Mouse (Mus musculus) ES-Bruce4 (cell line): ENCODE measurements around the gene Rbak. TPM values are rescaled to one million over a fixed set of nuclear protein-coding genes. Genes with fewer than 3 reads are reported as not detected.

Source experiments
- H3K27ac ChIP-seq: 2 replicates; pipeline ENCODE4 v1.5.1; 2012; ENCODE audit warnings: low read length, inconsistent platforms; ENCODE audit not compliant: insufficient read depth
- H3K27me3 ChIP-seq: 2 replicates; pipeline ENCODE4 v1.6.1; 2012; ENCODE audit warnings: mild to moderate bottlenecking, low read length, inconsistent platforms; ENCODE audit not compliant: control insufficient read depth, poor library complexity, insufficient read depth, severe bottlenecking
- H3K36me3 ChIP-seq: 2 replicates; pipeline ENCODE4 v1.6.1; 2012; ENCODE audit warnings: inconsistent platforms, mild to moderate bottlenecking, low read length, moderate library complexity; ENCODE audit not compliant: control insufficient read depth, poor library complexity, insufficient read depth, severe bottlenecking
- H3K4me1 ChIP-seq: one replicate; pipeline ENCODE4 v1.8.1; 2011; ENCODE audit warnings: low read length; ENCODE audit not compliant: control insufficient read depth, insufficient read depth
- H3K4me3 ChIP-seq: 2 replicates; pipeline ENCODE4 v1.5.1; 2011; ENCODE audit warnings: low read depth, mild to moderate bottlenecking, low read length
- H3K9ac ChIP-seq: 2 replicates; pipeline ENCODE4 v1.6.1; 2012; ENCODE audit warnings: low read depth, mild to moderate bottlenecking, inconsistent platforms; ENCODE audit not compliant: poor library complexity, severe bottlenecking
- H3K9me3 ChIP-seq: replicated peaks from 2 replicates; pipeline ENCODE4 v1.6.1; 2012; ENCODE audit warnings: mild to moderate bottlenecking, low read length, inconsistent platforms; ENCODE audit not compliant: control insufficient read depth, poor library complexity, insufficient read depth, severe bottlenecking
- CTCF ChIP-seq: IDR thresholded peaks from one replicate; pipeline ENCODE4 v1.8.1; 2011; ENCODE audit warnings: low read depth, low read length
- EP300 ChIP-seq: IDR thresholded peaks from 2 replicates; pipeline ENCODE4 v1.6.1; 2011; ENCODE audit warnings: low read depth, low read length; ENCODE audit not compliant: insufficient read depth
- POLR2A ChIP-seq: IDR thresholded peaks from one replicate; pipeline ENCODE4 v1.8.1; 2011; ENCODE audit warnings: low read length; ENCODE audit not compliant: insufficient read depth
- polyA plus RNA-seq: library from polyadenylated mRNA; stranded (reverse); fragments of >200 nt; gene quantifications from 2 replicates; pipeline ENCODE4 v1.2.4, GENCODE M21; 2011; ENCODE audit warnings: low read depth; ENCODE audit not compliant: missing spikeins, insufficient read depth, insufficient read length

Gene Rbak
- polyA plus RNA-seq: 6.5 and 7.9 TPM in 2 replicates

DNA sequence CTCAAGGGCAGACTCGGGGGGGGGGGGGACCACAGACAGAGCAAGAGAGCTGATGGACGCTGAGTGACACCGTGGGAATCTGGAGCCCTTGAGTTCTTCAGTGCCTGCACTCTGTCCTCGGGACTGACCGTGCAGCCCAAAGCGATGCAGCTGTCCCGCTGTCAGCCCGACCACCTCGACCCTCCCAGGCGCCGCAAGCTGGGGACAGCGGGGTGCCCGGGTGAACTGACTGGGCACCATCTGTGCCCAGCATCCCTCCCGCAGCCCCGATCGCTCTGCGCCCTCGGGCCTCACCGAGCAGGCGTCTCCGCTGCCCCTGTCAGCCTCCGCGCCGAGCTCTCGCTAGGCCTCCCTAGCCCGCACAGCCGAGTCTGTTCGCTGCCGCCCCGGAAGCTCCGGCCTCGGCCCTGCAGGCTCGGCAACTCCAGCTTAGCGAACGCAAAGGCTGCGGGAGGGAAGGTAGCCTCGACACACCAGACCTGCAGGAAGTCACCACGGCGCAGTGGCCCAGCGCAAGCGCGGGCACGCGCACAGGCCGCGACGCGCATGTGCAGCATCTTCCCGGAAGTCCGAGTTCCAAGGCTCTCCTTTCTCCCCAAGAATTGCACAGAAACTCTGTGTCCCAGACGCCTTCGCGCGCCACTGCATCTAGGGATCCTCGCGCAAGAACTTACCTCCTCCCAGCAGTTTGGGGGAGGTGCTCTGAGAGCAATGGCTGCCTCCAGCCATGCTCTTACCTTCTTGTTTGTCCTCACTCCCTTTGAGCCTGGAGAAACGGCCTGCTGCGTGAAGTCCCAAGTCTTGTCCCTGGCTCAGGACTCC is at the start of gene Rbak, which contains the start of gene Spdye4b:
Rbak (minus strand) TSS at position 521 of the 822 bp plus-strand sequence.
Spdye4b (plus strand) TSS at position 763 of the 822 bp plus-strand sequence.
- 0 out of 2 replicates have a peak, but pooled peaks cover 2% of the 10 kb centered on the region for H3K36me3 ChIP-seq
- H3K27me3 ChIP-seq: no peaks in the 10 kb centered on the region
- peaks cover 3% of the 10 kb centered on the region for H3K9me3 ChIP-seq
- peak within 1 kb of the TSS; percentile 65 for H3K4me3 ChIP-seq
- no peak within 1 kb of the TSS for H3K27ac ChIP-seq
- H3K4me1 ChIP-seq: no peaks in the 10 kb centered on the region
- peak within 1 kb of the TSS; percentile 55 for H3K9ac ChIP-seq
- no peak for TF ChIP-seq POLR2A
- no peak for TF ChIP-seq CTCF
- TF ChIP-seq EP300: no peak

GRCm38 (mm10) chr5:143226790-143227189 is 46.2 kb upstream of the Rbak start, which contains the start of gene Spdye4a:
Gene Spdye4a (minus strand): TSS chr5:143226890.
- TF ChIP-seq CTCF: no peak
- H3K4me1 ChIP-seq: no peaks in the 10 kb centered on the region

DNA sequence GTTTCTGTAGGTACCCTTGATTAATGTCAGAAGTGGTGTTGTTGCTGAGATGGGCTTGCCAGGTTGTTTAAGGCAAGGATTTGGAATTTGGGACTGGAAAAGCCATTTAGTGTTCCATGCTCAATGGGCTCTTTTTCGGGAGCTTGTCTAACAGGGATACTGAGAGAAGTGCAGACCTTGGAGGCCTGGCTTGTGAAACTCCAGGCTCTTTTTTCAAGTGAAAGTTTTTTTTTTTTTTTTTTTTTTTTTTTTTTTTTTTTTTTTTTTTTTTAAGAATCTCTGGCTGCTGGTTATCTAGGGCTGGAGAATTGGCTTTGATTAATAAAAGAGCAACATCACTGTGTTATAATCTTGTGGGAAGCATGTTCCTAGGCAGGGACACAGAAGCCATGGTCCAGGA is 41.7 kb upstream of the Rbak start:
- no peaks in the 10 kb centered on the region for H3K36me3 ChIP-seq
- no peak overlapping the region for H3K27ac ChIP-seq
- TF ChIP-seq POLR2A: no peak
- TF ChIP-seq EP300: no peak
- TF ChIP-seq CTCF: no peak
- H3K4me3 ChIP-seq: no peak overlapping the region
- H3K4me1 ChIP-seq: no peaks in the 10 kb centered on the region
- H3K9ac ChIP-seq: no peak overlapping the region
- no peaks in the 10 kb centered on the region for H3K27me3 ChIP-seq
- H3K9me3 ChIP-seq: no peaks in the 10 kb centered on the region

More at GRCm38 (mm10) chr5:143226790-143227189, 46.2 kb upstream of the Rbak start, which contains the start of gene Spdye4a:
- H3K9ac ChIP-seq: no peak within 1 kb of the TSS
- no peak within 1 kb of the TSS for H3K4me3 ChIP-seq
- no peak within 1 kb of the TSS for H3K27ac ChIP-seq
- no peaks in the 10 kb centered on the region for H3K36me3 ChIP-seq
- no peaks in the 10 kb centered on the region for H3K9me3 ChIP-seq
- no peaks in the 10 kb centered on the region for H3K27me3 ChIP-seq

DNA sequence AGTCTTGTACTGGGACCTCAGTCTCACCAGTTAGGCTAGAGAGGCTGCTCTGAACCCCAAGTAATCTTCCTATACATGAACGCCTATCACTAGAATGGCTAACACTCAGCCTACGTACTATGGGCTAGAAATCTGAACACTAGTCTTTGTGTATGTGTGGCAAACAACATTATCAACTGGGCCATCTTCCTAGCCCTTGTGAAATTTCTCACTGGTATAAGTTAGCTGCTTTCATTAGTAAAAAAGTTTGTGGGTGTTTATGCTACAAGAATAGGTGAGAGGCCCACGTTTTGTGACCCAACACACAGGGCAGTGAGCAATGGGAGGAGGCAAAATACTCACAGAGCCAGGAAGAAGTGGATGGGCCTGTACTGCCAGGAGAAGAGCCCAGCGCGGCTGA is 40.4 kb upstream of the Rbak start:
- Histone ChIP-seq H3K4me1 (no peaks in the 10 kb centered on the region), H3K9ac (no peak overlapping the region), H3K36me3 (no peaks in the 10 kb centered on the region), H3K27me3 (no peaks in the 10 kb centered on the region), H3K27ac (no peak overlapping the region), H3K9me3 (no peaks in the 10 kb centered on the region), H3K4me3 (no peak overlapping the region)
- TF ChIP-seq CTCF (no peak), EP300 (no peak), POLR2A (no peak)

DNA sequence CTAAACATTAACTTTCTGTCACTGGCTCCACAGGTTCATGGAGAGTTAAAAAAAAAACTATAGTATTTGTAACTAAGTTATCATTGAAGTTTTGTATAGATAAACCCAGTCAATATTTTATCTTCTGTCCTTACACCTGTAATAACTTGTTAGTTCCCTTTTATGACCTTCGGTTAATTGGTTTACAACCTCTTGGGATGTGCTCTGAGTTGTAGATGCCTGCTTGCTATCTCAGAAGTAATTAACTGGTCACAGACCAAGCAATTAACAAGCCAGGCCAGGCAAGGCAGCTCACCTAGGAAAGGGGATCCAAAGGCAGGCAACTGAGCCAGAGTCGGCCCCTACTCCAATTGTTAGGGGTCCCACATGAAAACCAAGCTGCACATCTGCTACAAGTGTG is 33.3 kb upstream of the Rbak start:
- H3K36me3 ChIP-seq: no peaks in the 10 kb centered on the region
- H3K4me3 ChIP-seq: no peak overlapping the region
- no peaks in the 10 kb centered on the region for H3K4me1 ChIP-seq
- H3K9me3 ChIP-seq: no peaks in the 10 kb centered on the region
- TF ChIP-seq EP300 (no peak), POLR2A (no peak), CTCF (no peak)
- H3K9ac ChIP-seq: no peak overlapping the region
- no peak overlapping the region for H3K27ac ChIP-seq
- H3K27me3 ChIP-seq: no peaks in the 10 kb centered on the region

- no peak overlapping the region for H3K9ac ChIP-seq
- H3K36me3 ChIP-seq: no peaks in the 10 kb centered on the region
- peak; percentile 65 for TF ChIP-seq CTCF
- no peak for TF ChIP-seq POLR2A
- H3K27me3 ChIP-seq: no peaks in the 10 kb centered on the region
- no peak overlapping the region for H3K4me3 ChIP-seq
- H3K27ac ChIP-seq: no peak overlapping the region
- peaks cover 11% of the 10 kb centered on the region for H3K9me3 ChIP-seq
- no peaks in the 10 kb centered on the region for H3K4me1 ChIP-seq
These were observed 24.4 kb upstream of the Rbak start for GRCm38 (mm10) chr5:143205015-143205414.
